Comparison of ENCODE assay signal across 9 mouse cellular contexts in genomic region chr9:21090537-21090936, GRCm38 (mm10). TPM values are rescaled to one million over a fixed set of nuclear protein-coding genes. Genes with fewer than 3 reads are reported as not detected.
DNase-seq lines count a peak whose midpoint lies in the region; ATAC-seq and TF ChIP-seq lines count a peak whose summit lies in the region.
"Had no signal": no experiment of that assay in that cellular context is flagged by ENCODE, and none has a peak within 500 bp of the region (broad histone marks: within the 10 kb centered on the region; RNA-seq: fewer than 3 reads in every experiment).

No protein-coding gene starts in this region.

- H3K79me3 ChIP-seq in C2C12 (ENCODE audit: low read depth), result peaks cover 47% of the 10 kb centered on the region

- H3K27ac ChIP-seq in gastrocnemius, adult 2 months, result peak overlapping the region; percentile 92; the same call in 1 of the 2 replicates
- H3K27ac ChIP-seq in forebrain, embryonic 13.5 days, result no peak overlapping the region; the same call in 1 of the 2 replicates
- peak overlapping the region; percentile 18; the same call in 1 of the 2 replicates for H3K27ac ChIP-seq in liver, embryonic 14.5 days

- peaks cover 20% of the 10 kb centered on the region for H3K4me1 ChIP-seq in forebrain, embryonic 13.5 days
- peaks cover 12 to 22% of the 10 kb centered on the region in 2 experiments for H3K4me1 ChIP-seq in liver, embryonic 14.5 days (replicated peaks; ENCODE audit: control insufficient read depth in 2 of 2, insufficient read depth in 2 of 2, low read length in 1 of 2)

- no peak for ATAC-seq in forebrain, embryonic 13.5 days
- no peak for ATAC-seq in liver, embryonic 14.5 days (ENCODE audit: insufficient read depth)

- H3K79me2 ChIP-seq in C2C12 (ENCODE audit: control insufficient read depth, insufficient read depth), result peaks cover 61% of the 10 kb centered on the region

- no peak for TF ChIP-seq CTCF in gastrocnemius, adult 2 months (IDR thresholded peaks at IDR 0.05)
- no peak for TF ChIP-seq CTCF in C2C12 (IDR thresholded peaks at IDR 0.05; ENCODE audit: control insufficient read depth, insufficient read depth, insufficient read length)
- no peak for TF ChIP-seq CTCF in liver, embryonic 14.5 days (IDR thresholded peaks at IDR 0.05; ENCODE audit: low read depth)

- 93% methylated on average over 1 of the region's 1 CpGs for WGBS in forebrain, embryonic 13.5 days
- WGBS in liver, embryonic 14.5 days (ENCODE audit: insufficient replicate concordance), result 84% methylated on average over 1 of the region's 1 CpGs

- peak overlapping the region; percentile 88 for H3K4me3 ChIP-seq in gastrocnemius, adult 2 months
- peak overlapping the region; percentile 72 for H3K4me3 ChIP-seq in C2C12 (ENCODE audit: insufficient read depth, poor library complexity, severe bottlenecking)
- H3K4me3 ChIP-seq in forebrain, embryonic 13.5 days, result peak overlapping the region; percentile 70
- H3K4me3 ChIP-seq in liver, embryonic 14.5 days (ENCODE audit: insufficient read depth in 1 of 2, low read depth in 2 of 2, low read length in 2 of 2), result peak overlapping the region; percentile 89 to 92

- intact Hi-C loops in gastrocnemius, adult 2 months (cut with DNase I), result loop anchor here (2.0 to 5.0 kb wide), 3 partner anchors 42 to 58 kb away; partner anchors contain the start of genes Cdc37, Icam5 and Tyk2

- peak overlapping the region; percentile 78 for H3K9ac ChIP-seq in forebrain, embryonic 13.5 days
- H3K9ac ChIP-seq in liver, embryonic 14.5 days (replicated peaks), result peak overlapping the region; percentile 95

- no peak for DNase-seq in gastrocnemius, adult 2 months
- no peak for DNase-seq in gastrocnemius, postnatal 4 days (ENCODE audit: low spot score in 2 of 2)
- no peak for DNase-seq in liver, embryonic 14.5 days (ENCODE audit: low read depth in 3 of 3, low spot score in 3 of 3)
- DNase-seq in embryo, embryonic 10 days (ENCODE audit: low spot score), result no peak
- no peak for DNase-seq in adrenal gland, postnatal 25 days
- no peak for DNase-seq in thymus, adult 18-20 months
- DNase-seq: embryo, embryonic 11 days had no signal

- H3K4me2 ChIP-seq in forebrain, embryonic 13.5 days, result peak overlapping the region; percentile 91
- peak overlapping the region; percentile 92 for H3K4me2 ChIP-seq in liver, embryonic 14.5 days (ENCODE audit: low read depth)

- no peaks in the 10 kb centered on the region for H3K9me3 ChIP-seq in forebrain, embryonic 13.5 days (replicated peaks)
- H3K9me3 ChIP-seq in liver, embryonic 14.5 days (ENCODE audit: control insufficient read depth, low read length), result no peaks in the 10 kb centered on the region

- no peak for TF ChIP-seq EP300 in liver, embryonic 14.5 days (IDR thresholded peaks at IDR 0.05; ENCODE audit: low read depth)

- H3K36me3 ChIP-seq in C2C12 (ENCODE audit: control insufficient read depth, insufficient read depth), result peaks cover 36% of the 10 kb centered on the region
- peaks cover 50% of the 10 kb centered on the region for H3K36me3 ChIP-seq in forebrain, embryonic 13.5 days (ENCODE audit: poor library complexity, severe bottlenecking)
- H3K36me3 ChIP-seq in liver, embryonic 14.5 days (replicated peaks; ENCODE audit: control insufficient read depth, insufficient read depth, low read depth), result peaks cover 49% of the 10 kb centered on the region

- H3ac ChIP-seq in C2C12 (ENCODE audit: control insufficient read depth, insufficient read length, low read depth), result peak overlapping the region; percentile 53

- no peaks in the 10 kb centered on the region for H3K27me3 ChIP-seq in C2C12 (ENCODE audit: control insufficient read depth, insufficient read depth, insufficient read length)
- no peaks in the 10 kb centered on the region for H3K27me3 ChIP-seq in forebrain, embryonic 13.5 days
- no peaks in the 10 kb centered on the region for H3K27me3 ChIP-seq in liver, embryonic 14.5 days (ENCODE audit: control insufficient read depth, insufficient read depth, low read length)

TF ChIP-seq in C2C12, 6 proteins besides CTCF, POLR2A, EP300 and RAD21:
- no peak for TF ChIP-seq FOSL1 (IDR thresholded peaks at IDR 0.05; ENCODE audit: insufficient read depth, low read length, poor library complexity, severe bottlenecking)
- no peak for TF ChIP-seq USF1 (IDR thresholded peaks at IDR 0.05; ENCODE audit: low read depth)
- no peak for TF ChIP-seq MYOG (IDR thresholded peaks at IDR 0.05; ENCODE audit: control insufficient read depth, extremely low read depth, insufficient read length)
- TF ChIP-seq MAX (IDR thresholded peaks at IDR 0.05), result no peak

RNA-seq across cellular contexts. Expression of gene Gm38431, which starts 1.3 kb away (rescaled TPM):
- 1 to 10 TPM; 1.2 to 1.6 TPM for total RNA-seq in gastrocnemius, adult 2 months (2021)
- 1 to 10 TPM; 1.3 to 1.7 TPM for total RNA-seq in gastrocnemius, postnatal 4 days (2021)
- 1.3 TPM for polyA plus RNA-seq in C2C12 (2012; fragmentation: generic; extraction: Trizol)
- 1.5 and 2.1 TPM in 2 replicates for polyA plus RNA-seq in forebrain, embryonic 13.5 days (2015; fragmentation: Nextera tagmentation; extraction: Ambion mirVana)
- polyA plus RNA-seq in liver, embryonic 14.5 days (2012; rRNA removed), result 2.4 and 5.6 TPM in 2 replicates
- polyA plus RNA-seq in liver, embryonic 14.5 days (2014; fragmentation: Nextera tagmentation; extraction: Ambion mirVana), result 0.91 and 1.5 TPM in 2 replicates
- 2.5 and 9.4 TPM in 2 replicates for total RNA-seq in adrenal gland, postnatal 25 days (2021)

RNA-seq across cellular contexts. Expression of gene Raver1, which starts 1.3 kb away (rescaled TPM):
- 10 to 100 TPM; 17.1 to 19.5 TPM for total RNA-seq in gastrocnemius, adult 2 months (2021)
- total RNA-seq in gastrocnemius, postnatal 4 days (2021), result 10 to 100 TPM; 33.0 to 37.3 TPM
- 49.2 TPM for polyA plus RNA-seq in C2C12 (2012; fragmentation: generic; extraction: Trizol)
- 41.0 and 47.5 TPM in 2 replicates for polyA plus RNA-seq in forebrain, embryonic 13.5 days (2015; fragmentation: Nextera tagmentation; extraction: Ambion mirVana)
- 21.4 and 23.4 TPM in 2 replicates for polyA plus RNA-seq in liver, embryonic 14.5 days (2012; rRNA removed)
- 23.4 and 28.4 TPM in 2 replicates for polyA plus RNA-seq in liver, embryonic 14.5 days (2014; fragmentation: Nextera tagmentation; extraction: Ambion mirVana)
- 52.1 and 60.0 TPM in 2 replicates for total RNA-seq in adrenal gland, postnatal 25 days (2021)

RNA-seq across cellular contexts. Expression of gene Fdx1l, which starts 17.1 kb away (rescaled TPM):
- total RNA-seq in gastrocnemius, adult 2 months (2021), result 10 to 100 TPM; 39.0 to 49.0 TPM
- total RNA-seq in gastrocnemius, postnatal 4 days (2021), result 10 to 100 TPM; 28.6 to 31.6 TPM
- polyA plus RNA-seq in C2C12 (2012; fragmentation: generic; extraction: Trizol), result 109 TPM
- 46.0 and 51.9 TPM in 2 replicates for polyA plus RNA-seq in forebrain, embryonic 13.5 days (2015; fragmentation: Nextera tagmentation; extraction: Ambion mirVana)
- 27.5 and 31.1 TPM in 2 replicates for polyA plus RNA-seq in liver, embryonic 14.5 days (2012; rRNA removed)
- polyA plus RNA-seq in liver, embryonic 14.5 days (2014; fragmentation: Nextera tagmentation; extraction: Ambion mirVana), result 37.3 and 37.9 TPM in 2 replicates
- 32.4 and 36.5 TPM in 2 replicates for total RNA-seq in adrenal gland, postnatal 25 days (2021)

RNA-seq across cellular contexts. Expression of gene Gm49373, which starts 17.6 kb away (rescaled TPM):
- under 1 TPM; 0.26 to 0.39 TPM for total RNA-seq in gastrocnemius, adult 2 months (2021)
- under 1 TPM; 0.29 to 0.59 TPM for total RNA-seq in gastrocnemius, postnatal 4 days (2021)
- polyA plus RNA-seq in C2C12 (2012; fragmentation: generic; extraction: Trizol), result 0.96 TPM
- polyA plus RNA-seq in forebrain, embryonic 13.5 days (2015; fragmentation: Nextera tagmentation; extraction: Ambion mirVana), result 0.78 and 1.2 TPM in 2 replicates
- polyA plus RNA-seq in liver, embryonic 14.5 days (2012; rRNA removed), result 0.47 and 0.94 TPM in 2 replicates
- 0.32 and 0.46 TPM in 2 replicates for polyA plus RNA-seq in liver, embryonic 14.5 days (2014; fragmentation: Nextera tagmentation; extraction: Ambion mirVana)
- total RNA-seq in adrenal gland, postnatal 25 days (2021), result 0.52 TPM in 1 of 2 replicates, not detected in the other

RNA-seq across cellular contexts. Expression of gene Zglp1, which starts 23.6 kb away (rescaled TPM):
- total RNA-seq in gastrocnemius, adult 2 months (2021), result not detected
- not detected for total RNA-seq in gastrocnemius, postnatal 4 days (2021)
- 0.43 TPM for polyA plus RNA-seq in C2C12 (2012; fragmentation: generic; extraction: Trizol)
- polyA plus RNA-seq in forebrain, embryonic 13.5 days (2015; fragmentation: Nextera tagmentation; extraction: Ambion mirVana), result 0.81 and 2.2 TPM in 2 replicates
- 0.21 and 0.49 TPM in 2 replicates for polyA plus RNA-seq in liver, embryonic 14.5 days (2012; rRNA removed)
- polyA plus RNA-seq in liver, embryonic 14.5 days (2014; fragmentation: Nextera tagmentation; extraction: Ambion mirVana), result 0.57 TPM in 1 of 2 replicates, not detected in the other
- not detected in 2 replicates for total RNA-seq in adrenal gland, postnatal 25 days (2021)
